9 mouse cellular contexts compared by ENCODE assay signal in the genomic region with DNA sequence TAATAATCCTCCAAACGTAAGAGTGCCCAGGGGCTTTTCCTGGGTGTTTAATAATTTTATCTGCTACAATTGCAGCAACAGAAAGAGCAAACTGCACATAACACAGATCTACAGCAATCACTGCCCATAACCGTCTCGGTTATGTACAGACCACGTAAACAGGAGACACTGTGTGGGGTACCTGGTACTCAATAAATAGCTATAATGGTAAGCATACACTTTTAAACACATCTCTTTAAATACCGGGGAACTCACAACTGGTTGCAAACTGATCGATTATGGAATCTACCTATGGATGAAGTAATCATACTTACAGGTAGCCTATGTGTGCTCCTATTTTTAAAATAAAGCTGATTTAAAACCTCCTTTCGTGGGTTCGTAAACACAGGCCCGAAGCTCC. TPM values are rescaled to one million over a fixed set of nuclear protein-coding genes. Genes with fewer than 3 reads are reported as not detected.
A peak's percentile ranks its signal among the peaks of the same experiment; 100 is the strongest.
DNase-seq lines count a peak whose midpoint lies in the region; ATAC-seq and TF ChIP-seq lines count a peak whose summit lies in the region.
"Had no signal": no experiment of that assay in that cellular context is flagged by ENCODE, and none has a peak within 500 bp of the region (broad histone marks: within the 10 kb centered on the region; RNA-seq: fewer than 3 reads in every experiment).

No protein-coding gene starts in this region.

- no peaks in the 10 kb centered on the region for H3K27me3 ChIP-seq in spleen, adult 2 months (ENCODE audit: control insufficient read depth, insufficient read depth, low read length)
- H3K27me3 ChIP-seq in liver, embryonic 12.5 days (replicated peaks) = no peaks in the 10 kb centered on the region

- no peaks in the 10 kb centered on the region for H3K9me3 ChIP-seq in liver, embryonic 12.5 days (replicated peaks)

- peak; percentile 31 for DNase-seq in embryo, embryonic 10.5 days (ENCODE audit: low spot score)
- no peak for DNase-seq in embryo, embryonic 9.5 days (ENCODE audit: extremely low spot score)
- DNase-seq in spleen, adult 2 months (ENCODE audit: low read depth in 1 of 2, low spot score in 2 of 2) = no peak
- DNase-seq in spleen, postnatal 4 days (ENCODE audit: low spot score in 2 of 2) = no peak
- no peak for DNase-seq in frontal cortex, postnatal 36 days (ENCODE audit: low spot score in 2 of 2)
- DNase-seq in cerebellum, adult 9-10 months = no peak

- H3K4me1 ChIP-seq in spleen, adult 2 months (ENCODE audit: control insufficient read depth, insufficient read depth, insufficient read length) = no peaks in the 10 kb centered on the region; the same call in 1 of the 2 replicates
- peaks cover 12% of the 10 kb centered on the region for H3K4me1 ChIP-seq in liver, embryonic 12.5 days

- no peak for ATAC-seq in liver, embryonic 12.5 days
- no peak for ATAC-seq in CD4-positive, CD25-positive, alpha-beta regulatory T cell, adult 4 months

- H3K4me2 ChIP-seq in liver, embryonic 12.5 days = peak overlapping the region; percentile 76

- H3K27ac ChIP-seq in spleen, adult 2 months (ENCODE audit: insufficient read depth, low read length) = no peak overlapping the region
- H3K27ac ChIP-seq in liver, embryonic 12.5 days = peak overlapping the region; percentile 73; the same call in 1 of the 2 replicates

- TF ChIP-seq CTCF in spleen, adult 2 months (IDR thresholded peaks at IDR 0.05; ENCODE audit: extremely low read depth, insufficient read depth, insufficient read length, insufficient replicate concordance) = no peak

- peak overlapping the region; percentile 81 for H3K9ac ChIP-seq in liver, embryonic 12.5 days

- no peak for TF ChIP-seq POLR2A in spleen, adult 2 months (IDR thresholded peaks at IDR 0.05; ENCODE audit: low read depth, low read length)

- WGBS in spleen, adult 2 months = 9% methylated on average over 9 of the region's 9 CpGs
- WGBS in liver, embryonic 12.5 days (ENCODE audit: insufficient replicate concordance) = 17% methylated on average over 9 of the region's 9 CpGs

- H3K36me3 ChIP-seq in spleen, adult 2 months (ENCODE audit: control insufficient read depth, insufficient read depth, low read length) = no peaks in the 10 kb centered on the region; the same call in 1 of the 2 replicates
- peaks cover 18% of the 10 kb centered on the region for H3K36me3 ChIP-seq in liver, embryonic 12.5 days

- peak overlapping the region; percentile 90 for H3K4me3 ChIP-seq in spleen, adult 2 months (ENCODE audit: extremely low read depth, insufficient read depth, insufficient read length)
- H3K4me3 ChIP-seq in liver, embryonic 12.5 days = peak overlapping the region; percentile 71

RNA-seq across cellular contexts. Expression of gene Zfp422, which starts 0.7 kb away (rescaled TPM):
- polyA plus RNA-seq in spleen, adult 2 months (2012; rRNA removed) = 5.9 and 7.2 TPM in 2 replicates
- 43.6 and 45.1 TPM in 2 replicates for polyA plus RNA-seq in liver, embryonic 12.5 days (2016; fragmentation: Nextera tagmentation; extraction: Ambion mirVana)
- 10 to 100 TPM; 24.6 to 27.0 TPM for polyA plus RNA-seq in CD4-positive, CD25-positive, alpha-beta regulatory T cell, adult 4 months (2017; shearing (Covaris generic))

RNA-seq across cellular contexts. Expression of gene Depp1, which starts 22.3 kb away (rescaled TPM):
- polyA plus RNA-seq in spleen, adult 2 months (2012; rRNA removed) = 2.5 and 2.6 TPM in 2 replicates
- polyA plus RNA-seq in liver, embryonic 12.5 days (2016; fragmentation: Nextera tagmentation; extraction: Ambion mirVana) = 2.2 and 3.3 TPM in 2 replicates
- not detected for polyA plus RNA-seq in CD4-positive, CD25-positive, alpha-beta regulatory T cell, adult 4 months (2017; shearing (Covaris generic))

RNA-seq across cellular contexts. Expression of gene Olfr215, which starts 44.1 kb away (rescaled TPM):
- not detected in 2 replicates for polyA plus RNA-seq in spleen, adult 2 months (2012; rRNA removed)
- not detected in 2 replicates for polyA plus RNA-seq in liver, embryonic 12.5 days (2016; fragmentation: Nextera tagmentation; extraction: Ambion mirVana)
- polyA plus RNA-seq in CD4-positive, CD25-positive, alpha-beta regulatory T cell, adult 4 months (2017; shearing (Covaris generic)) = not detected
- polyA plus RNA-seq: brain, embryonic 14.5 days had no signal

RNA-seq across cellular contexts. Expression of gene Rassf4, which starts 45.7 kb away (rescaled TPM):
- polyA plus RNA-seq in spleen, adult 2 months (2012; rRNA removed) = 19.4 and 23.5 TPM in 2 replicates
- 3.3 and 4.0 TPM in 2 replicates for polyA plus RNA-seq in liver, embryonic 12.5 days (2016; fragmentation: Nextera tagmentation; extraction: Ambion mirVana)
- polyA plus RNA-seq in CD4-positive, CD25-positive, alpha-beta regulatory T cell, adult 4 months (2017; shearing (Covaris generic)) = 1 to 10 TPM; 3.2 to 5.1 TPM
